Mouse (Mus musculus): ENCODE data around the gene Gm3448.

- TF ChIP-seq TAL1 (IDR thresholded peaks at IDR 0.05; ENCODE audit: low read length) (no peak), GATA1 (IDR thresholded peaks at IDR 0.05; ENCODE audit: low read length) (no peak)
Measured at GRCm38 (mm10) chr17:15088166-15088565, 46.8 kb upstream of the Gm3448 start.
